Mouse (Mus musculus): Measurements from ENCODE around the gene Pxmp4. TPM values are rescaled to one million over a fixed set of nuclear protein-coding genes. Genes with fewer than 3 reads are reported as not detected.

Pxmp4 gene
- polyA plus RNA-seq, 1 experiment from 2014 or later, result 24.1 TPM

DNA sequence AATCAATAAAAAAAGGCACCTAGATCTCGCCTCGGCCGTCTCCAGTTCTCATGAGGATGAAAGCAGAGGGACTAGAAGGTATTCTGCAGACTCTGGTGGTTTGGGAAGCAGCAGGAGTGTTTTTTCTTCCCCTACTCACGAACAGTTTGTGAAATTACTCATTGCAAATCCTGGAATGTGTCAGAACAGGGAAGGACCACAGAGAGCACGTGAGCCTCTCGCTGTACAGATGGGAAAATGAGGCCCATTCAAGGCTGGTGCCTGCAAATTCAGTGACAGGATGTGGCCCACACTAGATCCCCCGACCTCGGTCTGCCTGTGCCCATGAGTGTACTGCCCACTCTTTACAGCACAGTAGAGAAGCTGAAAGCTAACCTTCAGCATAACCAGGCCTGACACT, 31.5 kb downstream of the Pxmp4 start:
- H3K27ac ChIP-seq (ENCODE audit: low read depth), result no peak overlapping the region
- no peaks in the 10 kb centered on the region for H3K27me3 ChIP-seq (ENCODE audit: insufficient read depth, low read length)
- H3K4me1 ChIP-seq (ENCODE audit: insufficient read depth), result peaks cover 22% of the 10 kb centered on the region
- 59% methylated on average over 8 of the region's 8 CpGs for WGBS
- no peak overlapping the region for H3K4me3 ChIP-seq (ENCODE audit: low read depth, low read length)
- no peaks in the 10 kb centered on the region for H3K36me3 ChIP-seq (ENCODE audit: insufficient read depth)
- DNase-seq, result no peak
- H3K4me2 ChIP-seq, result no peak overlapping the region
- ATAC-seq (ENCODE audit: insufficient read depth), result no peak
- H3K9me3 ChIP-seq (ENCODE audit: low read depth, low read length), result no peaks in the 10 kb centered on the region
- no peak for TF ChIP-seq CTCF (IDR thresholded peaks at IDR 0.05; ENCODE audit: low read depth)
- H3K9ac ChIP-seq, result no peak overlapping the region

DNA sequence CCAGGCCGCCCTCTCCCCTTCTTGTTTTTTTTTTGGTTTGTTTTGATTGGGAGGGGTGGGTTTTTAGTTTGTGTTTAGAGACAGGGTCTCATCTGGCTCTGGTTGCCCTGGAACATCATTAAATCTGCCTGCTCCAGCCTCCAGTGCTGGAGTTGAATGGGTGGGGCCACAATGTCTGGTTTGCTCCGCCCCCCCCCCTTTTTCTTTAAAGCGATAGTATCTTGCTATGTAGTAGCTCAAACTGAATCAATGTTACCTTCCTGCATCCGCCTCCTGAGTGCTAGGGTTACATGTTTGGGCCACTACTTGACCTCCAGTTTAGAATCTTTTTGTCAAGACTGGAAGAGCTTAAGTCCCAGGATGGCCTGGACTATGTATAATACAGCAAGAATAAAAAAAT, 32.2 kb downstream of the Pxmp4 start:
- DNase-seq (no peak), ATAC-seq (ENCODE audit: insufficient read depth) (no peak)
- Histone ChIP-seq H3K27ac (ENCODE audit: low read depth) (no peak overlapping the region), H3K4me1 (ENCODE audit: insufficient read depth) (peaks cover 22% of the 10 kb centered on the region), H3K36me3 (ENCODE audit: insufficient read depth) (no peaks in the 10 kb centered on the region), H3K4me3 (ENCODE audit: low read depth, low read length) (no peak overlapping the region), H3K9me3 (ENCODE audit: low read depth, low read length) (no peaks in the 10 kb centered on the region), H3K27me3 (ENCODE audit: insufficient read depth, low read length) (no peaks in the 10 kb centered on the region), H3K4me2 (no peak overlapping the region), H3K9ac (no peak overlapping the region)
- 74% methylated on average over 4 of the region's 4 CpGs for WGBS
- TF ChIP-seq CTCF (IDR thresholded peaks at IDR 0.05; ENCODE audit: low read depth), result no peak

DNA sequence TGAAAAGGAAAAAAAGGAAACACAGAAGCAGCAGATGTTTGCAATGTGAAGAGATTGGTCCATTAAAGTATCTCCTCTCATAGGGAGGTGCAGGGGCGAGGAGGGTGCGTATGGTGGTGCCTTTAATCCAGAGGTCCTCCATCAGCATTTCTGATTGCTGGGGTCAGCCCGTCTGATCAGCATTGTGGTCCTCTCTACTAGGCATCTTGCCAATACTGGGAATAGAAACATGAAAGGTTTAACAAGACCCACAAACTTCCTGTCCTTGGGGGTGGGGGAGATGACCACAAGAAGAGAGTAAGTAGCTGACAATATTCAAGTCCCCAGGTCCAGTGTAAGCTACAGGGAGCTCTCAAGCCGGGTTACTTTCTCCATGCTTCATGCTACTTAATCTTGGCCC, 32.8 kb downstream of the Pxmp4 start:
- TF ChIP-seq CTCF (IDR thresholded peaks at IDR 0.05; ENCODE audit: low read depth), result no peak
- Histone ChIP-seq H3K4me2 (peak overlapping the region; percentile 84), H3K27ac (ENCODE audit: low read depth) (peak overlapping the region; percentile 71; the same call in 1 of the 2 replicates), H3K27me3 (ENCODE audit: insufficient read depth, low read length) (no peaks in the 10 kb centered on the region), H3K4me3 (ENCODE audit: low read depth, low read length) (peak overlapping the region; percentile 87; the same call in 1 of the 2 replicates), H3K4me1 (ENCODE audit: insufficient read depth) (peaks cover 22% of the 10 kb centered on the region), H3K9ac (no peak overlapping the region), H3K9me3 (ENCODE audit: low read depth, low read length) (no peaks in the 10 kb centered on the region), H3K36me3 (ENCODE audit: insufficient read depth) (peaks cover 3% of the 10 kb centered on the region; the same call in 1 of the 2 replicates)
- 53% methylated on average over 4 of the region's 4 CpGs for WGBS
- DNase-seq, result peak; percentile 54
- ATAC-seq (ENCODE audit: insufficient read depth), result no peak

DNA sequence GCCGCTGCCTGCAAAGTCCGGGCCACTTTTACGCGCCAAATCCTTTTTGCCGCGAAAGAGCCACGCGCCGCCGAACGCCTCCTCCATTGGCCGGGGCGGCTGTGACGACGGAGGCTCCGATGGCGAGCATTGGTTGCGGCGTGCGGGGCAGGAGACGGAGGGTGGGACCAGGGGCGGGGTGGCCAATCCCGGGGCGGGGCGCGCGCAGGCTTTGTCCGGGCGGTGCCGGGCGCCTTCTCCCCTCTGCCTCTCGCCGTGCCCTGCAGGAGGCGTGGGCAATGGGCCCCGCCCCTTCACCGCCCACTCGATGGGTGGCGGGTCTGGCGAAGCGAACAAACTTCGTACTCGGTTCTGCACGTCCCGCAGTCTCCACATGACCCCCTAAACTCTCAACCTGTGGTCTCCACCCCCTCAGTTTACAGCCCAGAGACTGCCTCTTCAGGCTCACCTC, 33.6 kb downstream of the Pxmp4 start, which contains the start of gene E2f1:
E2f1 (minus strand) TSS at position 57 of the 451 bp plus-strand sequence.
- TF ChIP-seq CTCF (IDR thresholded peaks at IDR 0.05; ENCODE audit: low read depth), result no peak
- Histone ChIP-seq H3K36me3 (ENCODE audit: insufficient read depth) (peaks cover 3% of the 10 kb centered on the region; the same call in 1 of the 2 replicates), H3K27me3 (ENCODE audit: insufficient read depth, low read length) (no peaks in the 10 kb centered on the region), H3K4me1 (ENCODE audit: insufficient read depth) (peaks cover 22% of the 10 kb centered on the region), H3K4me2 (peak within 1 kb of the TSS; percentile 84), H3K27ac (ENCODE audit: low read depth) (peak within 1 kb of the TSS; percentile 94), H3K4me3 (ENCODE audit: low read depth, low read length) (peak within 1 kb of the TSS; percentile 87), H3K9ac (peak within 1 kb of the TSS; percentile 82), H3K9me3 (ENCODE audit: low read depth, low read length) (no peaks in the 10 kb centered on the region)
- ATAC-seq (ENCODE audit: insufficient read depth), result peak; percentile 97
- WGBS, result under 1% methylated on average over 39 of the region's 44 CpGs
- peak; percentile 99 for DNase-seq

DNA sequence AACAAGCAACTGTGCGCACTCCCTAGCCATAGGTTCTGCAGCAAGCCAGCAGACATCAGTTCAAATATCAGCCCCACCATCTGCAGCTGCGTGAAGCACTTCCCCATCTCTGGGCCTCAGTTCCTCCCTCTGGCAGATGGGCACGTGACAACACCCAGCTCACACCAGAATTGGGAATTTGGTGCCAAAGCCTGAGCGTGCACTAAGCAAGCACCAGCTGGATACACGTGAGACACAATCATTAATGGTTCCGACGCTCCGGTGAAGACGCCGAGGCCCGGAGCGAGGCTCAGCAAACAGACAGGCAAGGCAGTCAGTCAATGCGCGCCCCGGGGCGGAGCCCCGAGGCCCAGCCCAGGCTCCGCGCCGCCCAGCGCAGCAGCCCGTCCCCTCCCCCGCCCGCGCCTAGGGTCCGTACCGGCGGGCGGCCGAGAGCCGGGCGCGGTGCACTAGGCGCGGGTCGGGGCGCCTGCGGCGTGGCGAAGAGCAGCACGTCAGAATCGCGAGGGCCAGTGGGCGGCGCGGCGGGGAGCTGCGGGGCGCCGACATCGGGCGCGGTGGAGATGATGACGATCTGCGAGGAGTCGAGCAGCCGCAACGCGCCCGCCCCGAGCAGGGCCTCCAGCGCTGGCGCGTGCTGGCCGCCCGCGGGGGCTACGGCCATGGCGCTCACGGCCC, 34.3 kb downstream of the Pxmp4 start:
- no peak for TF ChIP-seq CTCF (IDR thresholded peaks at IDR 0.05; ENCODE audit: low read depth)

DNA sequence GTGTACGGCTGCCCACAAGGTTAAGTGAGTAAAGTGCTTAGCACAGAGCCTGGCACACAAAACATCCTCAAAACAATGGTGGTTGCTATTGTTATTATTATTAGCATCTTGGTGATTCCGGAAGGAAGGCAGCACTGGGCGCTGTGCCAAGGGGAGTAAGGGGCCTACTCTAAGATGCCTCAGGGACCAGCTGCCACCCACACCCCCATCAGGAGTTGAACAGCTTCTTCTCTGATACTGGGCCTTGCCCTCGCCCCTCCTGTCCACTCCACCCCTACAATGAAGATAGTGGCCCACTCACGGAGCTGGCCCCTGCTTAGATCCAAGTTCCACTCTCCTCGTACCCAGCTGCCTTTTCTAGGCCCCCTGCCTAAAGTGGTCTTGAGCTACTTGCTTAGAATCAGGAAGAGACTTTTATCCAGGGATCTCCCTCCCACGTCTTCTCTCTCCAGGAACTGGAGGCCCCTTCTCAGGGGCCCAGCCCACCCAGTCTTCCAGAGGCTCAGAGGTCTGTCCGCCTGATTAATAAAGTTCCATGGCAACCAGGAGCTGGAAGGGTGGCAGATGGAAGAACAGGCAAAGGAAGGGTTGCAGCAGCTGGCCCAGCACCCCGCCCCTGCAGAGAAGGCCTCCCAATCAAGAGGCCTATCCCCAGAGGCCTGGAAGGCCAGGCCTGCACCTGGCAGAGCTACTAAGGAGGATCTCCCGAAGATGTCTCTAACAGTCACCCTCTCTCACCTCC, 35.0 kb downstream of the Pxmp4 start:
- H3K27ac ChIP-seq (ENCODE audit: low read depth), result peak overlapping the region; percentile 94
- H3K9me3 ChIP-seq (ENCODE audit: low read depth, low read length), result no peaks in the 10 kb centered on the region
- DNase-seq (peak; percentile 82), ATAC-seq (ENCODE audit: insufficient read depth) (peak; percentile 4; the same call in 1 of the 2 replicates)
- TF ChIP-seq CTCF (IDR thresholded peaks at IDR 0.05; ENCODE audit: low read depth), result no peak
- peaks cover 22% of the 10 kb centered on the region for H3K4me1 ChIP-seq (ENCODE audit: insufficient read depth)
- H3K9ac ChIP-seq, result peak overlapping the region; percentile 82
- H3K4me2 ChIP-seq, result peak overlapping the region; percentile 84
- WGBS, result 9% methylated on average over 10 of the region's 10 CpGs
- H3K27me3 ChIP-seq (ENCODE audit: insufficient read depth, low read length), result no peaks in the 10 kb centered on the region
- peaks cover 13% of the 10 kb centered on the region for H3K36me3 ChIP-seq (ENCODE audit: insufficient read depth)
- H3K4me3 ChIP-seq (ENCODE audit: low read depth, low read length), result peak overlapping the region; percentile 87

More for the DNA sequence above, 34.3 kb downstream of the Pxmp4 start:
- no peaks in the 10 kb centered on the region for H3K9me3 ChIP-seq (ENCODE audit: low read depth, low read length)
- H3K4me1 ChIP-seq (ENCODE audit: insufficient read depth), result peaks cover 22% of the 10 kb centered on the region
- under 1% methylated on average over 69 of the region's 70 CpGs for WGBS
- H3K9ac ChIP-seq, result peak overlapping the region; percentile 82
- peak; percentile 83 for DNase-seq
- H3K4me2 ChIP-seq, result peak overlapping the region; percentile 84
- H3K36me3 ChIP-seq (ENCODE audit: insufficient read depth), result peaks cover 6% of the 10 kb centered on the region
- H3K27ac ChIP-seq (ENCODE audit: low read depth), result peak overlapping the region; percentile 94
- H3K4me3 ChIP-seq (ENCODE audit: low read depth, low read length), result peak overlapping the region; percentile 87
- H3K27me3 ChIP-seq (ENCODE audit: insufficient read depth, low read length), result no peaks in the 10 kb centered on the region
- ATAC-seq (ENCODE audit: insufficient read depth), result peak; percentile 83

DNA sequence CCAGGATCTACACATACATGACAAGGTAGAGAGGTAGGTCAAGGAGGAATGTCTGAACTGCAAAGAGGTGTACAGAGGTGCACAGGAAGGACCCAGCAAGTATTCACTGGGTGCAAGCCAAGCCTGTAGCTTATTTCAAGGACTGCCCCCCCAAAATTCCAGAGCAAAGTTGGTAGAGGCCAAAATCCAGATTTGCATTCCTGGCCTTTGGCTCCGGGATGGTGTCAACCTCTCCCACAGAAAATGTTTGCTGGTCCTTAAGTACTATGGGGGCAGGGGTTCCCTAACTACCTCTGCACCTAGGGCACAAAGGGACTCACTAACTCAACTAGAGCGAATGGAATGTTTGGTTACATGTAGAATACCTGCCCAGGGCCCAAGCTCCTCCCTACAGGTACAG, 35.7 kb downstream of the Pxmp4 start:
- no peak for TF ChIP-seq CTCF (IDR thresholded peaks at IDR 0.05; ENCODE audit: low read depth)
- 45% methylated on average over 2 of the region's 2 CpGs for WGBS
- Histone ChIP-seq H3K4me3 (ENCODE audit: low read depth, low read length) (peak overlapping the region; percentile 87), H3K36me3 (ENCODE audit: insufficient read depth) (peaks cover 20% of the 10 kb centered on the region), H3K9me3 (ENCODE audit: low read depth, low read length) (no peaks in the 10 kb centered on the region), H3K4me1 (ENCODE audit: insufficient read depth) (peaks cover 22% of the 10 kb centered on the region), H3K27ac (ENCODE audit: low read depth) (peak overlapping the region; percentile 94), H3K9ac (peak overlapping the region; percentile 82; the same call in 1 of the 2 replicates), H3K4me2 (peak overlapping the region; percentile 84), H3K27me3 (ENCODE audit: insufficient read depth, low read length) (no peaks in the 10 kb centered on the region)
- DNase-seq (peak; percentile 42), ATAC-seq (ENCODE audit: insufficient read depth) (no peak)
